Mouse (Mus musculus): ENCODE measurements around the gene Tbc1d8.

- TF ChIP-seq JUND (conservative IDR thresholded peaks at IDR 0.05; ENCODE audit: low read depth, low read length) (no peak), USF2 (conservative IDR thresholded peaks at IDR 0.05; ENCODE audit: low read depth, low read length) (no peak), UBTF (IDR thresholded peaks at IDR 0.05; ENCODE audit: low read depth, low read length) (no peak), ELF1 (IDR thresholded peaks at IDR 0.05; ENCODE audit: low read depth, low read length) (no peak), CTCF (conservative IDR thresholded peaks at IDR 0.05 in 1 of 2, IDR thresholded peaks at IDR 0.05 in 1 of 2; ENCODE audit: low read depth in 2 of 2, low read length in 2 of 2) (no peak)
These were observed 33.6 kb upstream of the Tbc1d8 start for GRCm38 (mm10) chr1:39512183-39512582.

Data from CH12.LX (cell line).